Mouse (Mus musculus): Measurements from ENCODE around the gene S100a11. TPM values are rescaled to one million over a fixed set of nuclear protein-coding genes. Genes with fewer than 3 reads are reported as not detected.

The S100a11 gene
- polyA plus RNA-seq, 1 experiment from 2014 or later, result 317 TPM

- no peak overlapping the region for H3K4me3 ChIP-seq (ENCODE audit: low read depth, low read length)
- H3K27me3 ChIP-seq (ENCODE audit: control insufficient read depth, insufficient read depth, low read length), result no peaks in the 10 kb centered on the region
- WGBS, result 87% methylated on average over 5 of the region's 5 CpGs
- H3K27ac ChIP-seq (ENCODE audit: low read depth, low read length), result no peak overlapping the region
- no peaks in the 10 kb centered on the region for H3K36me3 ChIP-seq (ENCODE audit: control insufficient read depth, insufficient read depth, low read length)
- DNase-seq (ENCODE audit: low spot score), result no peak
- no peaks in the 10 kb centered on the region for H3K9me3 ChIP-seq (ENCODE audit: control insufficient read depth, low read length)
- no peak overlapping the region for H3K4me2 ChIP-seq (ENCODE audit: low read depth, low read length, severe bottlenecking)
- no peak overlapping the region for H3K9ac ChIP-seq (ENCODE audit: low read length)
- H3K4me1 ChIP-seq (replicated peaks; ENCODE audit: control insufficient read depth, insufficient read depth, low read length), result no peaks in the 10 kb centered on the region; the same call in 1 of the 2 replicates
- no peak for ATAC-seq (replicated peaks; ENCODE audit: low FRiP score)
These were observed 31.9 kb downstream of the S100a11 start for GRCm38 (mm10) chr3:93551950-93552901.

- H3K4me2 ChIP-seq (ENCODE audit: low read depth, low read length, severe bottlenecking), result no peak overlapping the region
- 89% methylated on average over 2 of the region's 2 CpGs for WGBS
- no peak overlapping the region for H3K27ac ChIP-seq (ENCODE audit: low read depth, low read length)
- H3K36me3 ChIP-seq (ENCODE audit: control insufficient read depth, insufficient read depth, low read length), result no peaks in the 10 kb centered on the region
- ATAC-seq (replicated peaks; ENCODE audit: low FRiP score) (no peak), DNase-seq (ENCODE audit: low spot score) (no peak)
- no peak overlapping the region for H3K9ac ChIP-seq (ENCODE audit: low read length)
- H3K9me3 ChIP-seq (ENCODE audit: control insufficient read depth, low read length), result no peaks in the 10 kb centered on the region
- H3K27me3 ChIP-seq (ENCODE audit: control insufficient read depth, insufficient read depth, low read length), result no peaks in the 10 kb centered on the region
- no peak overlapping the region for H3K4me3 ChIP-seq (ENCODE audit: low read depth, low read length)
- no peaks in the 10 kb centered on the region; the same call in 1 of the 2 replicates for H3K4me1 ChIP-seq (replicated peaks; ENCODE audit: control insufficient read depth, insufficient read depth, low read length)
These were observed 33.0 kb downstream of the S100a11 start for GRCm38 (mm10) chr3:93553311-93553710.

GRCm38 (mm10) chr3:93553765-93554378 is 33.6 kb downstream of the S100a11 start:
- Histone ChIP-seq H3K27ac (ENCODE audit: low read depth, low read length) (no peak overlapping the region), H3K9me3 (ENCODE audit: control insufficient read depth, low read length) (no peaks in the 10 kb centered on the region), H3K4me1 (replicated peaks; ENCODE audit: control insufficient read depth, insufficient read depth, low read length) (no peaks in the 10 kb centered on the region; the same call in 1 of the 2 replicates), H3K27me3 (ENCODE audit: control insufficient read depth, insufficient read depth, low read length) (no peaks in the 10 kb centered on the region), H3K4me2 (ENCODE audit: low read depth, low read length, severe bottlenecking) (no peak overlapping the region), H3K4me3 (ENCODE audit: low read depth, low read length) (no peak overlapping the region), H3K9ac (ENCODE audit: low read length) (no peak overlapping the region), H3K36me3 (ENCODE audit: control insufficient read depth, insufficient read depth, low read length) (no peaks in the 10 kb centered on the region)
- ATAC-seq (replicated peaks; ENCODE audit: low FRiP score) (no peak), DNase-seq (ENCODE audit: low spot score) (no peak)
- 68% methylated on average over 9 of the region's 9 CpGs for WGBS

- H3K9ac ChIP-seq (ENCODE audit: low read length), result peak overlapping the region; percentile 35
- 23% methylated on average over 12 of the region's 13 CpGs for WGBS
- ATAC-seq (replicated peaks; ENCODE audit: low FRiP score), result peak; percentile 63
These were observed 34.2 kb downstream of the S100a11 start for GRCm38 (mm10) chr3:93554379-93554980.

GRCm38 (mm10) chr3:93554981-93555877 is 34.9 kb downstream of the S100a11 start, which contains the start of gene S100a10:
Gene S100a10 (plus strand): TSS chr3:93555080.
- H3K9ac ChIP-seq (ENCODE audit: low read length), result peak within 1 kb of the TSS; percentile 64
- 3% methylated on average over 37 of the region's 39 CpGs for WGBS

More at GRCm38 (mm10) chr3:93554379-93554980, 34.2 kb downstream of the S100a11 start:
- Histone ChIP-seq H3K9me3 (ENCODE audit: control insufficient read depth, low read length) (no peaks in the 10 kb centered on the region), H3K27me3 (ENCODE audit: control insufficient read depth, insufficient read depth, low read length) (no peaks in the 10 kb centered on the region), H3K36me3 (ENCODE audit: control insufficient read depth, insufficient read depth, low read length) (no peaks in the 10 kb centered on the region), H3K27ac (ENCODE audit: low read depth, low read length) (no peak overlapping the region), H3K4me2 (ENCODE audit: low read depth, low read length, severe bottlenecking) (peak overlapping the region; percentile 93), H3K4me3 (ENCODE audit: low read depth, low read length) (peak overlapping the region; percentile 45), H3K4me1 (replicated peaks; ENCODE audit: control insufficient read depth, insufficient read depth, low read length) (no peaks in the 10 kb centered on the region; the same call in 1 of the 2 replicates)
- no peak for DNase-seq (ENCODE audit: low spot score)

GRCm38 (mm10) chr3:93555878-93556254 is 35.6 kb downstream of the S100a11 start:
- peak; percentile 22; the same call in 1 of the 2 replicates for ATAC-seq (replicated peaks; ENCODE audit: low FRiP score)
- Histone ChIP-seq H3K27ac (ENCODE audit: low read depth, low read length) (no peak overlapping the region), H3K4me3 (ENCODE audit: low read depth, low read length) (peak overlapping the region; percentile 45), H3K27me3 (ENCODE audit: control insufficient read depth, insufficient read depth, low read length) (no peaks in the 10 kb centered on the region), H3K4me1 (replicated peaks; ENCODE audit: control insufficient read depth, insufficient read depth, low read length) (no peaks in the 10 kb centered on the region; the same call in 1 of the 2 replicates), H3K4me2 (ENCODE audit: low read depth, low read length, severe bottlenecking) (peak overlapping the region; percentile 93; the same call in 1 of the 2 replicates), H3K36me3 (ENCODE audit: control insufficient read depth, insufficient read depth, low read length) (no peaks in the 10 kb centered on the region), H3K9me3 (ENCODE audit: control insufficient read depth, low read length) (no peaks in the 10 kb centered on the region), H3K9ac (ENCODE audit: low read length) (no peak overlapping the region; the same call in 1 of the 2 replicates)
- DNase-seq (ENCODE audit: low spot score), result peak; percentile 52
- 45% methylated on average over 2 of the region's 2 CpGs for WGBS

More at GRCm38 (mm10) chr3:93554981-93555877, 34.9 kb downstream of the S100a11 start, which contains the start of gene S100a10:
- Histone ChIP-seq H3K27ac (ENCODE audit: low read depth, low read length) (no peak within 1 kb of the TSS), H3K27me3 (ENCODE audit: control insufficient read depth, insufficient read depth, low read length) (no peaks in the 10 kb centered on the region), H3K4me1 (replicated peaks; ENCODE audit: control insufficient read depth, insufficient read depth, low read length) (no peaks in the 10 kb centered on the region; the same call in 1 of the 2 replicates), H3K4me2 (ENCODE audit: low read depth, low read length, severe bottlenecking) (peak within 1 kb of the TSS; percentile 93), H3K36me3 (ENCODE audit: control insufficient read depth, insufficient read depth, low read length) (no peaks in the 10 kb centered on the region), H3K4me3 (ENCODE audit: low read depth, low read length) (peak within 1 kb of the TSS; percentile 45), H3K9me3 (ENCODE audit: control insufficient read depth, low read length) (no peaks in the 10 kb centered on the region)
- peak; percentile 76 for DNase-seq (ENCODE audit: low spot score)
- peak; percentile 85 for ATAC-seq (replicated peaks; ENCODE audit: low FRiP score)

GRCm38 (mm10) chr3:93556599-93556998 is 36.3 kb downstream of the S100a11 start:
- Histone ChIP-seq H3K36me3 (ENCODE audit: control insufficient read depth, insufficient read depth, low read length) (no peaks in the 10 kb centered on the region), H3K9ac (ENCODE audit: low read length) (no peak overlapping the region), H3K27me3 (ENCODE audit: control insufficient read depth, insufficient read depth, low read length) (no peaks in the 10 kb centered on the region), H3K4me1 (replicated peaks; ENCODE audit: control insufficient read depth, insufficient read depth, low read length) (no peaks in the 10 kb centered on the region; the same call in 1 of the 2 replicates), H3K9me3 (ENCODE audit: control insufficient read depth, low read length) (no peaks in the 10 kb centered on the region), H3K4me2 (ENCODE audit: low read depth, low read length, severe bottlenecking) (no peak overlapping the region), H3K4me3 (ENCODE audit: low read depth, low read length) (no peak overlapping the region), H3K27ac (ENCODE audit: low read depth, low read length) (no peak overlapping the region)
- 100% methylated on average over 1 of the region's 1 CpGs for WGBS
- no peak for ATAC-seq (replicated peaks; ENCODE audit: low FRiP score)
- DNase-seq (ENCODE audit: low spot score), result no peak
